Mouse (Mus musculus) thymus, adult 2 months (tissue): ENCODE results near the gene Adh7.

Experiments
- CTCF ChIP-seq: fragments of 200-500 bp; IDR thresholded peaks from 2 replicates; pipeline ENCODE4 v1.5.1; 2012; ENCODE audit warnings: mild to moderate bottlenecking, control low read depth, low read length, moderate library complexity, borderline replicate concordance; ENCODE audit not compliant: control insufficient read depth, poor library complexity, insufficient read depth; ENCODE audit errors: extremely low read depth
- POLR2A ChIP-seq: fragments of 200-500 bp; IDR thresholded peaks from 2 replicates; pipeline ENCODE4 v1.6.1; 2012; ENCODE audit warnings: mild to moderate bottlenecking, low read length, control low read depth, moderate library complexity; ENCODE audit not compliant: control insufficient read depth, poor library complexity, insufficient read depth; ENCODE audit errors: extremely low read depth

GRCm38 (mm10) chr3:138221116-138221515, 3.6 kb downstream of the Adh7 start:
- TF ChIP-seq CTCF (no peak), POLR2A (no peak)
